20 mouse cellular contexts compared by ENCODE assay signal in the genomic region with DNA sequence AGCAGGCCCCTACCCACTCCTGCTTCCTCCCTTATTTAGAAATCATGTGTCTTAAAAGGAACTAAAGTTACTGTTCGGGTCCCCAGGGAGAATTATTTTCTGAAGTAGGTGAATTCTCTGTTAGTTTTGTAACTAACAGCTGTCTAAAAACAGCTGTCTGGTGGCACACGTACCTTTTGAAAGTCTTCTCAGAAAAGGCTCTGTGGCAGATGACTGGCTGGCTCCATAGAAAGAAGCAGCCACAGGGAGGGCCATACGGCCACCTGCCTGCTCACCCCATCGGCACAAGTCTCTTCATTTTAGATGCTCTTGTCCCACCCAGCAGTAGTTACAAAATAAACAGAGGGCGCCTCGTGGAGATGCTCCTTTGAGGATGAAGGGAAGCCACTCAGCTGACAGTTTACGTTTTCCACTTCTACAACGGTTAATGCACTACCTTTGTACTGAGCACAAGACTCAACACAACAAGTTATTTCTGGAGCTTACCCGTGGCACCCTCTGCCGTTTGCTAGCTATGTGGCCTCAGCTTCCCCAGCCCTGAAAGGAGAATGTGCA. TPM values are rescaled to one million over a fixed set of nuclear protein-coding genes. Genes with fewer than 3 reads are reported as not detected.
DNase-seq lines count a peak whose midpoint lies in the region; ATAC-seq and TF ChIP-seq lines count a peak whose summit lies in the region.
"Had no signal": no experiment of that assay in that cellular context is flagged by ENCODE, and none has a peak within 500 bp of the region (broad histone marks: within the 10 kb centered on the region; RNA-seq: fewer than 3 reads in every experiment).

No protein-coding gene starts in this region.

- no peak overlapping the region for H3K27ac ChIP-seq in heart, embryonic 10.5 days
- H3K27ac ChIP-seq in CH12.LX (ENCODE audit: insufficient read depth, low read depth), result peak overlapping the region; percentile 95
- no peak overlapping the region for H3K27ac ChIP-seq in kidney, embryonic 14.5 days (ENCODE audit: low read depth, low read length)
- H3K27ac ChIP-seq: forebrain, embryonic 12.5 days; heart, embryonic 13.5 days; hindbrain, postnatal 0 days; liver, embryonic 13.5 days; neural tube, embryonic 13.5 days; stomach, embryonic 15.5 days had no signal

- in situ Hi-C loops in CH12.LX (cut with MboI; ENCODE audit: low pct_ligation_motif_present, low pct_unique_long_range_greater_than_20kb, low sequenced_read_pairs), result loop anchor here (25.0 kb wide), 1 partner anchor 1128 kb away; no protein-coding TSS in a partner anchor

- dilution Hi-C loops in CH12.LX (cut with MboI; ENCODE audit: extremely low pct_ligation_motif_present, extremely low pct_unique_long_range_greater_than_20kb, low sequenced_read_pairs), result no loop called here

- peak; percentile 78 for TF ChIP-seq EP300 in CH12.LX (IDR thresholded peaks at IDR 0.05; ENCODE audit: low read length)

- H3K4me2 ChIP-seq in CH12.LX (ENCODE audit: insufficient read depth, low read depth, poor library complexity, severe bottlenecking), result peak overlapping the region; percentile 96
- no peak overlapping the region for H3K4me2 ChIP-seq in kidney, embryonic 14.5 days (replicated peaks; ENCODE audit: low read depth, low read length)
- H3K4me2 ChIP-seq: forebrain, embryonic 12.5 days; heart, embryonic 13.5 days; liver, embryonic 13.5 days; neural tube, embryonic 13.5 days; stomach, embryonic 15.5 days had no signal

- H3K27me3 ChIP-seq in heart, embryonic 10.5 days (ENCODE audit: insufficient read depth, poor library complexity, severe bottlenecking), result no peaks in the 10 kb centered on the region
- no peaks in the 10 kb centered on the region for H3K27me3 ChIP-seq in CH12.LX (replicated peaks)
- no peaks in the 10 kb centered on the region for H3K27me3 ChIP-seq in kidney, embryonic 14.5 days (ENCODE audit: control insufficient read depth, insufficient read depth, low read length)
- H3K27me3 ChIP-seq: liver, embryonic 13.5 days; neural tube, embryonic 13.5 days; stomach, embryonic 15.5 days had no signal

- peaks cover 14% of the 10 kb centered on the region for H3K4me1 ChIP-seq in heart, embryonic 10.5 days
- peaks cover 40 to 72% of the 10 kb centered on the region in 2 experiments for H3K4me1 ChIP-seq in CH12.LX (ENCODE audit: control insufficient read depth in 1 of 2, insufficient read depth in 2 of 2)
- H3K4me1 ChIP-seq in kidney, embryonic 14.5 days (ENCODE audit: control insufficient read depth, insufficient read depth, low read length), result peaks cover 6% of the 10 kb centered on the region; the same call in 1 of the 2 replicates

- no peaks in the 10 kb centered on the region for H3K36me3 ChIP-seq in heart, embryonic 10.5 days
- peaks cover 0 to 5% of the 10 kb centered on the region in 2 experiments for H3K36me3 ChIP-seq in CH12.LX (replicated peaks in 1 of 2; ENCODE audit: control insufficient read depth in 1 of 2, insufficient read depth in 1 of 2, low read length in 1 of 2)
- H3K36me3 ChIP-seq in kidney, embryonic 14.5 days (ENCODE audit: control insufficient read depth, insufficient read depth, low read length), result no peaks in the 10 kb centered on the region
- H3K36me3 ChIP-seq: forebrain, embryonic 12.5 days; heart, embryonic 13.5 days; liver, embryonic 13.5 days; neural tube, embryonic 13.5 days; stomach, embryonic 15.5 days had no signal

- no peak overlapping the region for H3K4me3 ChIP-seq in heart, embryonic 10.5 days
- peak overlapping the region; percentile 10 to 37 (median 21) for H3K4me3 ChIP-seq in CH12.LX (replicated peaks in 1 of 3; ENCODE audit: low read depth in 2 of 3, low read length in 2 of 3, poor library complexity in 1 of 3)
- no peak overlapping the region for H3K4me3 ChIP-seq in kidney, embryonic 14.5 days (ENCODE audit: low read length)
- H3K4me3 ChIP-seq: forebrain, embryonic 12.5 days; heart, embryonic 13.5 days; liver, embryonic 13.5 days; neural tube, embryonic 13.5 days; stomach, embryonic 15.5 days had no signal

- TF ChIP-seq CTCF in CH12.LX (conservative IDR thresholded peaks at IDR 0.05 in 1 of 2, IDR thresholded peaks at IDR 0.05 in 1 of 2; ENCODE audit: low read depth in 2 of 2, low read length in 2 of 2), result peak in 1 of 2 experiments; percentile 22; a peak in 2 of 4 replicates

- H3K79me2 ChIP-seq in CH12.LX (replicated peaks; ENCODE audit: control insufficient read depth, extremely low read depth, insufficient read depth, poor library complexity, severe bottlenecking), result peaks cover under 1% of the 10 kb centered on the region; the same call in 1 of the 2 replicates

- 64% methylated on average over 10 of the region's 10 CpGs for WGBS in heart, embryonic 10.5 days
- WGBS in kidney, embryonic 14.5 days, result 67% methylated on average over 10 of the region's 10 CpGs

- DNase-seq in heart, adult 11 months, result peak; percentile 82
- no peak for DNase-seq in heart, embryonic 10.5 days (ENCODE audit: low spot score)
- DNase-seq in CH12.LX (ENCODE audit: extremely low read depth), result peak; percentile 82
- DNase-seq in thymus, postnatal 10 days (ENCODE audit: low spot score in 2 of 2), result peak; percentile 42 to 43
- no peak for DNase-seq in kidney, adult 9 months
- no peak for DNase-seq in adrenal gland, postnatal 10 days
- DNase-seq: cerebellum, adult 11 months; cerebellum, postnatal 14 days; gastrocnemius, postnatal 25 days; heart, postnatal 4 days; kidney, adult 2 months; kidney, postnatal 4 days; liver, embryonic 13.5 days had no signal

- TF ChIP-seq RAD21 in CH12.LX (IDR thresholded peaks at IDR 0.05; ENCODE audit: low read depth, low read length), result no peak; the same call in 1 of the 2 replicates

- H3K9me3 ChIP-seq in heart, embryonic 10.5 days, result no peaks in the 10 kb centered on the region
- no peaks in the 10 kb centered on the region for H3K9me3 ChIP-seq in CH12.LX (replicated peaks; ENCODE audit: low read length)
- H3K9me3 ChIP-seq in kidney, embryonic 14.5 days (ENCODE audit: control insufficient read depth, low read length), result no peaks in the 10 kb centered on the region
- H3K9me3 ChIP-seq: forebrain, embryonic 12.5 days; heart, embryonic 13.5 days; liver, embryonic 13.5 days; neural tube, embryonic 13.5 days; stomach, embryonic 15.5 days had no signal

- TF ChIP-seq POLR2A in CH12.LX (IDR thresholded peaks at IDR 0.05; ENCODE audit: low read depth, low read length), result peak; percentile 23; the same call in 1 of the 2 replicates

- peak overlapping the region; percentile 84 for H3K9ac ChIP-seq in CH12.LX (ENCODE audit: insufficient read depth, low read depth)
- no peak overlapping the region for H3K9ac ChIP-seq in kidney, embryonic 14.5 days (ENCODE audit: low read depth, low read length)
- H3K9ac ChIP-seq: forebrain, embryonic 12.5 days; heart, embryonic 13.5 days; liver, embryonic 13.5 days; neural tube, embryonic 13.5 days; stomach, embryonic 15.5 days had no signal

- ATAC-seq in monocyte, adult 5-6 weeks (replicated peaks; ENCODE audit: insufficient number of reproducible peaks, low FRiP score, low TSS enrichment, poor library complexity, severe bottlenecking), result 0 out of 2 replicates have a peak, but pooled peaks have one; percentile 36
- no peak for ATAC-seq in kidney, embryonic 14.5 days (ENCODE audit: low FRiP score, low TSS enrichment)
- ATAC-seq: hindbrain, postnatal 0 days had no signal

TF ChIP-seq in CH12.LX, 34 proteins besides CTCF, POLR2A, EP300 and RAD21 (continues in another document):
- TF ChIP-seq ZMIZ1 (IDR thresholded peaks at IDR 0.05; ENCODE audit: low read depth, low read length), result peak; percentile 12; the same call in 1 of the 2 replicates
- no peak; the same call in 1 of the 2 replicates for TF ChIP-seq HCFC1 (IDR thresholded peaks at IDR 0.05; ENCODE audit: low read depth, low read length)
- no peak for TF ChIP-seq E2F4 (IDR thresholded peaks at IDR 0.05; ENCODE audit: insufficient replicate concordance, low read depth, low read length)
- TF ChIP-seq BHLHE40 (IDR thresholded peaks at IDR 0.05; ENCODE audit: low read depth, low read length), result peak; percentile 95
- no peak; the same call in 1 of the 2 replicates for TF ChIP-seq IRF4 (IDR thresholded peaks at IDR 0.05; ENCODE audit: low read depth, low read length)
- peak; percentile 93 for TF ChIP-seq SIN3A (IDR thresholded peaks at IDR 0.05; ENCODE audit: low read length)
- peak; percentile 68 for TF ChIP-seq MAX (IDR thresholded peaks at IDR 0.05; ENCODE audit: low read length)
- TF ChIP-seq MAZ (IDR thresholded peaks at IDR 0.05; ENCODE audit: low read depth, low read length), result 0 out of 2 replicates have a peak, but pooled peaks have one; percentile 65
- no peak; the same call in 1 of the 2 replicates for TF ChIP-seq ELF1 (IDR thresholded peaks at IDR 0.05; ENCODE audit: low read depth, low read length)
- no peak for TF ChIP-seq NRF1 (IDR thresholded peaks at IDR 0.05; ENCODE audit: low read depth, low read length)
- TF ChIP-seq GABPA (IDR thresholded peaks at IDR 0.05; ENCODE audit: insufficient replicate concordance, low read depth, low read length), result no peak
- no peak for TF ChIP-seq RCOR1 (conservative IDR thresholded peaks at IDR 0.05; ENCODE audit: low read depth, low read length)

RNA-seq across cellular contexts. Expression of a gene that starts 2.5 kb away (rescaled TPM):
- polyA plus RNA-seq in heart, embryonic 10.5 days (2016; fragmentation: Nextera tagmentation; extraction: Ambion mirVana), result 0.11 and 0.12 TPM in 2 replicates
- total RNA-seq in CH12.LX (2012; rRNA removed) (13.4 and 16.3 TPM in 2 replicates), CH12.LX (2014; rRNA removed) (10.7 and 11.8 TPM in 2 replicates)
- 22.5 and 28.0 TPM in 2 replicates for polyA plus RNA-seq in CH12.LX (2012; ENCODE audit: insufficient read length, low read depth)
- 20.3 to 26.7 TPM (median 25.0 TPM) in 3 replicates for total RNA-seq in monocyte, adult 5-6 weeks (2017)
- polyA plus RNA-seq in kidney, embryonic 14.5 days (2014; fragmentation: Nextera tagmentation; extraction: Ambion mirVana), result 0.16 and 0.18 TPM in 2 replicates
- 1 to 10 TPM in 1 of 2 experiments, under 1 TPM in 1; 1.00 to 1.1 TPM for total RNA-seq in adrenal gland, postnatal 10 days (2021)
- polyA plus RNA-seq: forebrain, embryonic 12.5 days had no signal

RNA-seq across cellular contexts. Expression of a gene that starts 42.1 kb away (rescaled TPM):
- 31.2 and 38.8 TPM in 2 replicates for polyA plus RNA-seq in heart, embryonic 10.5 days (2016; fragmentation: Nextera tagmentation; extraction: Ambion mirVana)
- total RNA-seq in CH12.LX (2012; rRNA removed) (26.4 and 30.9 TPM in 2 replicates), CH12.LX (2014; rRNA removed) (41.5 and 51.1 TPM in 2 replicates)
- polyA plus RNA-seq in CH12.LX (2012; ENCODE audit: insufficient read length, low read depth), result 43.6 and 45.9 TPM in 2 replicates
- 146 to 157 TPM (median 154 TPM) in 3 replicates for total RNA-seq in monocyte, adult 5-6 weeks (2017)
- 36.9 and 40.8 TPM in 2 replicates for polyA plus RNA-seq in kidney, embryonic 14.5 days (2014; fragmentation: Nextera tagmentation; extraction: Ambion mirVana)
- total RNA-seq in adrenal gland, postnatal 10 days (2021), result 10 to 100 TPM; 22.8 to 25.0 TPM

RNA-seq across cellular contexts. Expression of a gene that starts 42.1 kb away (rescaled TPM):
- polyA plus RNA-seq in heart, embryonic 10.5 days (2016; fragmentation: Nextera tagmentation; extraction: Ambion mirVana), result 72.4 and 74.5 TPM in 2 replicates
- 11.7 and 12.7 TPM in 2 replicates for total RNA-seq in CH12.LX (2012; rRNA removed)
- total RNA-seq in CH12.LX (2014; rRNA removed), result 33.9 and 38.2 TPM in 2 replicates
- polyA plus RNA-seq in CH12.LX (2012; ENCODE audit: insufficient read length, low read depth), result 22.5 and 27.3 TPM in 2 replicates
- 91.1 to 104 TPM (median 95.7 TPM) in 3 replicates for total RNA-seq in monocyte, adult 5-6 weeks (2017)
- 74.1 and 84.3 TPM in 2 replicates for polyA plus RNA-seq in kidney, embryonic 14.5 days (2014; fragmentation: Nextera tagmentation; extraction: Ambion mirVana)
- 100 to 1,000 TPM; 206 to 214 TPM for total RNA-seq in adrenal gland, postnatal 10 days (2021)

Comparison
In these comparisons a context has a peak if more than half of its experiments do, and no peak if none do; other contexts are left out.
1. DNase-seq: peak in heart, adult 11 months (single experiment), CH12.LX (single experiment) and thymus, postnatal 10 days (2 of 2); none in heart, embryonic 10.5 days (single experiment), kidney, adult 9 months (single experiment) and adrenal gland, postnatal 10 days (single experiment).
2. H3K4me3 ChIP-seq: peak in CH12.LX (3 of 3); none in heart, embryonic 10.5 days (single experiment) and kidney, embryonic 14.5 days (single experiment).